Mouse (Mus musculus) megakaryocyte, embryonic 14.5 days (primary cell): ENCODE measurements at regions not wholly inside any gene's neighbourhood (a gene's known extent, or its start where the extent isn't known, plus 50 kb on each side); places are given as distances from the start of the nearest gene placed in this dataset.

Source experiments
- FLI1 ChIP-seq: IDR thresholded peaks from 2 replicates; pipeline ENCODE4 v1.6.1; 2012; ENCODE audit warnings: low read length, inconsistent platforms, mixed read lengths
- GATA1 ChIP-seq: IDR thresholded peaks from 3 replicates; pipeline ENCODE4 v1.6.1; 2012; ENCODE audit warnings: mixed read lengths, low read length, inconsistent platforms, borderline replicate concordance

- TF ChIP-seq FLI1: no peak
- TF ChIP-seq GATA1: no peak
Measured at GRCm38 (mm10) chr3:34411915-34412306, 238.3 kb upstream of the Sox2 start.
